Mouse (Mus musculus) liver, embryonic 18 days (tissue): ENCODE measurements around the gene Arx. TPM values are rescaled to one million over a fixed set of nuclear protein-coding genes. Genes with fewer than 3 reads are reported as not detected.

Experiments
- polyA plus RNA-seq: library from polyadenylated mRNA; depleted of rRNA; stranded (reverse); fragments of >200 nt; gene quantifications from 2 replicates; pipeline ENCODE4 v1.2.3, GENCODE M21; 2012; rRNA removed

The Arx gene
- 0.02 TPM in 2 replicates for polyA plus RNA-seq

GRCm38 (mm10) chrX:93286291-93286893, at the start of gene Arx:
Gene Arx, plus strand, starts transcription at chrX:93286445.

